Mouse (Mus musculus) T-cell, adult 66 days (primary cell): ENCODE data around the gene Gosr1. TPM values are rescaled to one million over a fixed set of nuclear protein-coding genes. Genes with fewer than 3 reads are reported as not detected.

Experiments used
- total RNA-seq, 2 experiments: library from RNA; stranded (reverse); gene quantifications; 3 replicates in 1 of 2; 4 replicates in 1 of 2; pipeline ENCODE4 v1.2.4; 2023

Gene Gosr1
- 10 to 100 TPM; 41.9 to 44.7 TPM for total RNA-seq

GRCm38 (mm10) chr11:76763053-76763740 lies at the start of gene Gosr1:
Gene Gosr1 (minus strand): TSS chr11:76763579.

GRCm38 (mm10) chr11:76679508-76679907 lies 83.9 kb downstream of the Gosr1 start, which contains the start of gene Trarg1:
Gene Trarg1 (plus strand): TSS chr11:76679808.

Other genes with a start within 250 kb of the Gosr1 start
- 10 to 100 TPM; 61.0 to 65.3 TPM for gene Abr, start 141.3 kb downstream of the Gosr1 start, total RNA-seq
- gene Bhlha9, start 91.1 kb downstream of the Gosr1 start, total RNA-seq = not detected
- not detected for gene Trarg1, start 83.8 kb downstream of the Gosr1 start, total RNA-seq
- gene Cpd, start 83.4 kb upstream of the Gosr1 start, total RNA-seq = 1 to 10 TPM; 1.7 to 2.3 TPM
- not detected for gene Tmigd1, start 138.6 kb upstream of the Gosr1 start, total RNA-seq
- 10 to 100 TPM; 48.5 to 57.4 TPM for gene Blmh, start 161.2 kb upstream of the Gosr1 start, total RNA-seq
- gene Slc6a4, start 235.0 kb upstream of the Gosr1 start, total RNA-seq = not detected